Mouse (Mus musculus) left cerebral cortex, adult 11 months (tissue): Measurements from ENCODE around the gene Mark1.

Source experiments
- DNase-seq: peaks from one replicate; pipeline ENCODE4 v3.0.0; 2022; ENCODE audit warnings: low spot score

The Mark1 gene

GRCm38 (mm10) chr1:184999071-184999750 lies at the start of gene Mark1:
Gene Mark1 (minus strand): TSS chr1:184999570.
- no peak for DNase-seq

GRCm38 (mm10) chr1:185047516-185048247 lies 48.3 kb upstream of the Mark1 start:
- DNase-seq, result no peak

GRCm38 (mm10) chr1:185046513-185046912 lies 47.1 kb upstream of the Mark1 start:
- no peak for DNase-seq

GRCm38 (mm10) chr1:185038183-185038686 lies 38.9 kb upstream of the Mark1 start:
- DNase-seq, result no peak

GRCm38 (mm10) chr1:185030565-185030964 lies 31.2 kb upstream of the Mark1 start:
- no peak for DNase-seq

GRCm38 (mm10) chr1:185020429-185021168 lies 21.2 kb upstream of the Mark1 start:
- DNase-seq, result no peak

GRCm38 (mm10) chr1:185012566-185012965 lies 13.2 kb upstream of the Mark1 start:
- no peak for DNase-seq

- DNase-seq, result no peak
Measured at GRCm38 (mm10) chr1:185007066-185007465, 7.7 kb upstream of the Mark1 start.

GRCm38 (mm10) chr1:184999780-185000599 lies 620 bp upstream of the Mark1 start:
- DNase-seq, result no peak

- no peak for DNase-seq
Measured at GRCm38 (mm10) chr1:184998631-184999030, 739 bp downstream of the Mark1 start.

GRCm38 (mm10) chr1:184998161-184998560 lies 1.2 kb downstream of the Mark1 start:
- no peak for DNase-seq

- DNase-seq, result no peak
Measured at GRCm38 (mm10) chr1:184997466-184997865, 1.9 kb downstream of the Mark1 start.

- no peak for DNase-seq
Measured at GRCm38 (mm10) chr1:184995335-184995734, 4.0 kb downstream of the Mark1 start.

GRCm38 (mm10) chr1:184991191-184991590 lies 8.2 kb downstream of the Mark1 start:
- no peak for DNase-seq

GRCm38 (mm10) chr1:184986748-184987147 lies 12.6 kb downstream of the Mark1 start:
- DNase-seq, result no peak

GRCm38 (mm10) chr1:184984723-184985122 lies 14.6 kb downstream of the Mark1 start:
- DNase-seq, result no peak

GRCm38 (mm10) chr1:184983751-184984150 lies 15.6 kb downstream of the Mark1 start:
- no peak for DNase-seq

GRCm38 (mm10) chr1:184972214-184972776 lies 27.1 kb downstream of the Mark1 start:
- no peak for DNase-seq

- no peak for DNase-seq
Measured at GRCm38 (mm10) chr1:184969374-184969773, 30.0 kb downstream of the Mark1 start.

GRCm38 (mm10) chr1:184965682-184966360 lies 33.5 kb downstream of the Mark1 start:
- peak; percentile 47 for DNase-seq
